Mouse (Mus musculus): Measurements from ENCODE around the gene Aire. TPM values are rescaled to one million over a fixed set of nuclear protein-coding genes. Genes with fewer than 3 reads are reported as not detected.
"Not testable (repeated sequence)": the region's sequence is repeated elsewhere in the genome, so short reads cannot be mapped to it uniquely, and the experiment has no call there.

Aire gene
- polyA plus RNA-seq, 1 experiment from 2014 or later, result 0.22 TPM

GRCm38 (mm10) chr10:78015489-78015888 lies 27.9 kb downstream of the Aire start:
- Histone ChIP-seq H3K27ac (no peak overlapping the region), H3K36me3 (no peaks in the 10 kb centered on the region), H3K27me3 (replicated peaks) (no peaks in the 10 kb centered on the region), H3K4me1 (no peaks in the 10 kb centered on the region), H3K9ac (no peak overlapping the region), H3K4me2 (replicated peaks) (no peak overlapping the region), H3K4me3 (no peak overlapping the region), H3K9me3 (no peaks in the 10 kb centered on the region)
- WGBS, result 84% methylated on average over 1 of the region's 1 CpGs
- no peak for ATAC-seq (ENCODE audit: low FRiP score, low read depth)

- Histone ChIP-seq H3K9me3 (no peaks in the 10 kb centered on the region), H3K9ac (no peak overlapping the region), H3K27ac (no peak overlapping the region), H3K4me3 (no peak overlapping the region), H3K36me3 (no peaks in the 10 kb centered on the region), H3K4me2 (replicated peaks) (no peak overlapping the region), H3K27me3 (replicated peaks) (no peaks in the 10 kb centered on the region), H3K4me1 (peaks cover 11% of the 10 kb centered on the region)
- no peak for ATAC-seq (ENCODE audit: low FRiP score, low read depth)
- 91% methylated on average over 18 of the region's 18 CpGs for WGBS
Observed at GRCm38 (mm10) chr10:78012661-78013495, 30.5 kb downstream of the Aire start.

DNA sequence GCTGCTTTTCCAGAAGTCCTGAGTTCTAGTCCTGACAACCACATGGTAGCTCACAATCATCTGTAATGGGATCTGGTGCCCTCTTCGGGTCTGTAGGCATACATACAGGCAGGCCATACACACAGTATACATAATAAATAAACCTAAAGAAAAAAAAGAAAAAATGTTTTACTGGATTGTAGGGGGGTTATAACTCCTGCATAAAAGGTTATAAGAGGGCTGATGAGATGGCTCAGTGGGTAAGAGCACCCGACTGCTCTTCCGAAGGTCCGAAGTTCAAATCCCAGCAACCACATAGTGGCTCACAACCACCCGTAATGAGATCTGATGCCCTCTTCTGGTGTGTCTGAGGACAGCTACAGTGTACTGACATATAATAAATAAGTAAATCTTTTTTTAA lies 32.3 kb downstream of the Aire start:
- H3K9me3 ChIP-seq; H3K4me2 ChIP-seq (replicated peaks); H3K27ac ChIP-seq; H3K9ac ChIP-seq; H3K27me3 ChIP-seq (replicated peaks); ATAC-seq (ENCODE audit: low FRiP score, low read depth); H3K4me3 ChIP-seq; H3K36me3 ChIP-seq: not testable (repeated sequence)
- 91% methylated on average over 5 of the region's 5 CpGs for WGBS
- H3K4me1 ChIP-seq, result peaks cover 27% of the 10 kb centered on the region

DNA sequence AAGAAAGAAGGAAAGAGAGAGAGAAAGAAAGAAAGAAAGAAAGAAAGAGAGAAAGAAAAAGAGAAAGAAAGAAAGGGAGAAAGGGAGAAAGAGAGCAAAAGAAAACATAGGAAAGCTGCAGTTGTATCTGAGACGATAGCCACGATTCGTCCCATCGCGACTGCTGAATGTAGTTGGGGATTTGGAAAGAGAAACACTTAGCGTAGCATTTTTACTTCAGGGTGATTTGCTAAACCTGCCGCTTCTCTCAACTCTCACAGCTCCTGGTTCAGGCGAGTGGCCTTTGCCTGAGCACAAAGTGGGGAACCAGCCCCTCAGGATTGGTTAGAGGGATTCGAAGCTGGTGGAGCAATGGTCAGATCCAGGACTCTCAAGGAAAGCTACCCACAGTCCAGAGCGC lies 33.1 kb downstream of the Aire start:
- Histone ChIP-seq H3K4me1 (peaks cover 29% of the 10 kb centered on the region), H3K27ac (no peak overlapping the region), H3K9me3 (no peaks in the 10 kb centered on the region), H3K4me2 (replicated peaks) (peak overlapping the region; percentile 77), H3K9ac (no peak overlapping the region), H3K27me3 (replicated peaks) (no peaks in the 10 kb centered on the region), H3K36me3 (no peaks in the 10 kb centered on the region; the same call in 1 of the 2 replicates), H3K4me3 (0 out of 2 replicates have a peak overlapping the region, but pooled peaks have one; percentile 0)
- 25% methylated on average over 10 of the region's 10 CpGs for WGBS
- ATAC-seq (ENCODE audit: low FRiP score, low read depth), result no peak

GRCm38 (mm10) chr10:78009945-78010293 lies 33.5 kb downstream of the Aire start, which contains the start of gene Pfkl:
Gene Pfkl, minus strand, starts transcription at chr10:78010083.
- Histone ChIP-seq H3K4me1 (peaks cover 29% of the 10 kb centered on the region), H3K4me2 (replicated peaks) (peak within 1 kb of the TSS; percentile 77), H3K9ac (peak within 1 kb of the TSS; percentile 86), H3K36me3 (no peaks in the 10 kb centered on the region; the same call in 1 of the 2 replicates), H3K4me3 (peak within 1 kb of the TSS; percentile 72), H3K9me3 (no peaks in the 10 kb centered on the region), H3K27me3 (replicated peaks) (no peaks in the 10 kb centered on the region), H3K27ac (peak within 1 kb of the TSS; percentile 75)
- WGBS, result 1% methylated on average over 9 of the region's 9 CpGs
- ATAC-seq (ENCODE audit: low FRiP score, low read depth), result no peak

DNA sequence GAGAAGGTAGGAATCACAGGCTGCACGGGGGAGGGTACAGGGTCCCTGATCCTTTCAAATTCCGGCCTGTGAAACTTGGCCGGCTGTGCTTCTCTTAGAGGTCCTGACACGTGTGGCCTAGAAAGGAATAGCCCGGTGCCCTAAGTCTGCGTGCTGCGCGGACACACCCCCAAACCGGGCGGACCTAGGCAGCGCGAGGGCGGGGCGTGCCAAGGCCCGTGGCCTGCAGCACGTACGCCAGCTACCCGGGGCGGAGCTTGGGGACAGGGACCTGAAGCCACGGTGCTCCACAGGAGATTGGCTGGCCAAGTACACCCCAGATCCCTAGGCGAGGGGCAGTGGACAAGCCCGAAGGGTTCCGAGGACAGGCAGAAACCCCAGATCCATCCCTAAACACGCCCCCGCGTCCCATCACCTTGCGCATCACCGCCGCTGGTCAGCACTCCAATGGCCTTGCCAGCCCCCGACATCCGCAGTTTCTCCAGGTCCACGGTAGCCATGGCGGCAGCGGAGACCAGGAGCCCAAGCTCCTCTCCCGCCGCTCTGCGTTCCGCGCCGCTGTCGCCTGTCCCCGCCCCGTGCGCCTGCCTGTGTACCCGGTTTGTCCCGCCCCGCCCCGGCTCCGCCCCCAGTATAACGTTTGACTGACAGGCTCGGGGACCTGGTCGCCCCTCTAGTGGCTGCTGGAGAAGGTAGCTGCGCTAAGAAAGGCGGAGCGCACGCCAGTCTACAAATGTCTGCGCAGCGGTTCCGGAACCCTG lies 34.0 kb downstream of the Aire start:
- Histone ChIP-seq H3K9me3 (no peaks in the 10 kb centered on the region), H3K4me3 (peak overlapping the region; percentile 72), H3K9ac (peak overlapping the region; percentile 86), H3K4me1 (peaks cover 29% of the 10 kb centered on the region), H3K36me3 (no peaks in the 10 kb centered on the region; the same call in 1 of the 2 replicates), H3K27me3 (replicated peaks) (no peaks in the 10 kb centered on the region), H3K4me2 (replicated peaks) (peak overlapping the region; percentile 77), H3K27ac (peak overlapping the region; percentile 75)
- under 1% methylated on average over 59 of the region's 59 CpGs for WGBS
- peak; percentile 97 for ATAC-seq (ENCODE audit: low FRiP score, low read depth)

GRCm38 (mm10) chr10:78008169-78008568 lies 35.2 kb downstream of the Aire start:
- no peak overlapping the region for H3K27ac ChIP-seq
- H3K9ac ChIP-seq, result peak overlapping the region; percentile 86
- H3K4me1 ChIP-seq, result peaks cover 29% of the 10 kb centered on the region
- H3K4me3 ChIP-seq, result no peak overlapping the region
- WGBS, result 70% methylated on average over 3 of the region's 3 CpGs
- H3K36me3 ChIP-seq, result no peaks in the 10 kb centered on the region; the same call in 1 of the 2 replicates
- no peaks in the 10 kb centered on the region for H3K9me3 ChIP-seq
- no peaks in the 10 kb centered on the region for H3K27me3 ChIP-seq (replicated peaks)
- H3K4me2 ChIP-seq (replicated peaks), result peak overlapping the region; percentile 77
- ATAC-seq (ENCODE audit: low FRiP score, low read depth), result no peak

DNA sequence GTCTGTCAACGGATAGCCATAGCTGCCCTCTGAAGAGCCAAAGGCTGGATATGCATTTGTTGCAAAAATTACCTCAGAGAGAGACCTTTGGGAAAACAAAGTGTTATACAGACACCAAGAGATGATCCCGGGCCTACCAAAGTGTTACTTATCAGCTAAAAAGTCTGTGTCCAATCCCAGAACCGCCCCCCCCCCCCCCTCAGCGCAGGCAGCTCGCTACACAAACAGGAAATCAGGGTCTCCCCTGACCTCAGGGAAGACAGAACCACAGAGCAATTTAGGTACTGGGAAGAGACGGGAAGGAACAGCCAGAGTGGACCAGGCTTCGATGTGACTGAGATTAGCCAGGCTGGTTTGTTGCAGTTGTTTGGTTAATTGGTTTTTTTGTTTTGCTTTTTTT lies 36.2 kb downstream of the Aire start:
- Histone ChIP-seq H3K36me3 (peaks cover 3% of the 10 kb centered on the region; the same call in 1 of the 2 replicates), H3K9ac (0 out of 2 replicates have a peak overlapping the region, but pooled peaks have one; percentile 10), H3K27me3 (replicated peaks) (no peaks in the 10 kb centered on the region), H3K4me2 (replicated peaks) (peak overlapping the region; percentile 31), H3K27ac (no peak overlapping the region), H3K4me1 (peaks cover 29% of the 10 kb centered on the region), H3K4me3 (no peak overlapping the region), H3K9me3 (no peaks in the 10 kb centered on the region)
- no peak for ATAC-seq (ENCODE audit: low FRiP score, low read depth)
- 32% methylated on average over 7 of the region's 7 CpGs for WGBS

DNA sequence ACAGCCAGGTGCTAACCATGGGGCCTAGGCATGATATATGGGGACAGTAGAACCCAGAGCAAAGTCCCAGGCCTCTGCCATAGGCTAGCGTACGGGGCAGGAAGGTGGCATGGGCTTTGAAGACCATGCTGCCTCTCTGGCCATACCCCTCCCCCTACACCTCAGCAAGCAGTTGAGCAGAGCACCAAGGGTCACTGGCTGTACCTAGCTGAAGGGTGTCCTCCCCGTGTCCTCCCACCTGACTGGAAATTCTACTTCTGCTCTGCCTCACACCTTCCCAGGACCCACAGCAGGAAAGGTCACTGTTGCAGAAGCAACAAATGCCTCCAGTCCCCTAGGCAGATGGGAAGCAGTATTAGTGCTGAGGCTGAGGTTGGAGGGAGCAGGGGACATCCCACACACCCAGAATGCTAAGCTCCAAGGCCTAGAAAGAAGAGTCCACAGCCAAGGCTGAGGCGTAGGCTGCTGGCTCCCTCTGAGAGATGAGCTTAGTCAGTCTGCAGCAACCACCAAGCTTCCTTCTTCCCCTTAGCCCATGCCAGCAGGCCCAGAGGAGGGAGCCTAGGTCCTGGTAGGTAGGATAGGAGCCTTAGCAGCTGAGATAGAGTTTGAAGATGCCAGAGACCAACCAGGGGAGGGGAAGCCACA lies 37.5 kb downstream of the Aire start:
- H3K4me3 ChIP-seq, result no peak overlapping the region
- no peak overlapping the region for H3K9ac ChIP-seq
- H3K4me1 ChIP-seq, result peaks cover 29% of the 10 kb centered on the region
- ATAC-seq (ENCODE audit: low FRiP score, low read depth), result no peak
- H3K27me3 ChIP-seq (replicated peaks), result no peaks in the 10 kb centered on the region
- no peak overlapping the region for H3K27ac ChIP-seq
- WGBS, result 88% methylated on average over 4 of the region's 4 CpGs
- H3K9me3 ChIP-seq, result no peaks in the 10 kb centered on the region
- no peak overlapping the region for H3K4me2 ChIP-seq (replicated peaks)
- H3K36me3 ChIP-seq, result peaks cover 16% of the 10 kb centered on the region

DNA sequence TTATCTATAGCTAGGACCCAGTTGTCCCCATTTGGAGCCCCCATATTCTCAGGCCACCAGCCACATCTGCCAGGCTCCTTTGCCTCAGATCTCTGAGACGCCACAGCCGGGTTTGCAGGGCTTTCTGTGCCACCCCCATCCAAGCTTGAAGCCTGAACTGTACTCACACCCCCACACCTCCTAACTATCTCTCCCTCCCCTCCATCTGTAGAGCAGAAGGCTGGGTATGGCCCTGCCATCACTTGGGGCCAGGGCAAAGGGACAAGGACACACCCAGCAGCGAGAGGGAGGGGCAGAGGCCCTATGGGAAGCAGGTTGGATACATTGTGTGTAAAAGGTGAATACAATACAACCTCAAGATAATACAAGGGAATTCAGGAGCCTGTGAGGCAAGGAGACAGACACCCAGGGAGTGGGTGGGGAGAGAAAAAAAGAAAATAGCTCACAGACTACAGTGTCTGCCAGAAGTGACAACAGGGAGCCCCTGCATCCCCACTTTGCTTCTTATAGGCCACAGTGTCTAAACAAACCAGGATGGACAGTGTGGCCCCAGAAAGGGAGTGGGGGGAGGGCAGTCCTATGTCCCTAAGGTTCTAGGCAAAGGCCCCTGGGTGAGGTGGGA lies 38.8 kb downstream of the Aire start:
- H3K27me3 ChIP-seq (replicated peaks), result no peaks in the 10 kb centered on the region

GRCm38 (mm10) chr10:78002316-78002715 lies 41.1 kb downstream of the Aire start:
- Histone ChIP-seq H3K4me3 (no peak overlapping the region), H3K27me3 (replicated peaks) (no peaks in the 10 kb centered on the region), H3K36me3 (peaks cover 46% of the 10 kb centered on the region), H3K9ac (no peak overlapping the region), H3K4me2 (replicated peaks) (no peak overlapping the region), H3K27ac (no peak overlapping the region), H3K9me3 (no peaks in the 10 kb centered on the region), H3K4me1 (peaks cover 14% of the 10 kb centered on the region)
- 92% methylated on average over 2 of the region's 2 CpGs for WGBS
- no peak for ATAC-seq (ENCODE audit: low FRiP score, low read depth)

More for the DNA sequence above, 38.8 kb downstream of the Aire start:
- no peak overlapping the region for H3K9ac ChIP-seq
- H3K4me2 ChIP-seq (replicated peaks), result no peak overlapping the region
- H3K36me3 ChIP-seq, result peaks cover 29% of the 10 kb centered on the region
- 85% methylated on average over 3 of the region's 3 CpGs for WGBS
- no peak for ATAC-seq (ENCODE audit: low FRiP score, low read depth)
- H3K9me3 ChIP-seq, result no peaks in the 10 kb centered on the region
- no peak overlapping the region for H3K27ac ChIP-seq
- H3K4me3 ChIP-seq, result no peak overlapping the region
- peaks cover 29% of the 10 kb centered on the region for H3K4me1 ChIP-seq
